Mouse (Mus musculus): ENCODE measurements around the gene Cnst. TPM values are rescaled to one million over a fixed set of nuclear protein-coding genes. Genes with fewer than 3 reads are reported as not detected.

Cnst gene
- polyA plus RNA-seq, 1 experiment from 2014 or later, result 32.9 TPM

- ATAC-seq (ENCODE audit: low read depth), result peak; percentile 28; the same call in 1 of the 2 replicates
- peak overlapping the region; percentile 54 for H3K27ac ChIP-seq (replicated peaks)
- H3K4me3 ChIP-seq, result no peak overlapping the region
- no peak overlapping the region for H3K9ac ChIP-seq
- no peaks in the 10 kb centered on the region for H3K27me3 ChIP-seq
- peaks cover 15% of the 10 kb centered on the region for H3K36me3 ChIP-seq
- peaks cover 34% of the 10 kb centered on the region for H3K4me1 ChIP-seq (replicated peaks)
- H3K4me2 ChIP-seq, result no peak overlapping the region
- 37% methylated on average over 6 of the region's 6 CpGs for WGBS
- H3K9me3 ChIP-seq, result no peaks in the 10 kb centered on the region
These were observed 35.9 kb downstream of the Cnst start for GRCm38 (mm10) chr1:179582021-179582433.

GRCm38 (mm10) chr1:179583090-179583489 lies 36.9 kb downstream of the Cnst start:
- no peak overlapping the region for H3K9ac ChIP-seq
- ATAC-seq (ENCODE audit: low read depth), result no peak
- H3K4me1 ChIP-seq (replicated peaks), result peaks cover 45% of the 10 kb centered on the region
- H3K4me3 ChIP-seq, result no peak overlapping the region
- 93% methylated on average over 3 of the region's 3 CpGs for WGBS
- no peak overlapping the region for H3K4me2 ChIP-seq
- no peaks in the 10 kb centered on the region for H3K9me3 ChIP-seq
- H3K27me3 ChIP-seq, result no peaks in the 10 kb centered on the region
- H3K27ac ChIP-seq (replicated peaks), result no peak overlapping the region
- H3K36me3 ChIP-seq, result peaks cover 15% of the 10 kb centered on the region

- no peak overlapping the region for H3K27ac ChIP-seq (replicated peaks)
- H3K36me3 ChIP-seq, result peaks cover 13% of the 10 kb centered on the region
- peaks cover 48% of the 10 kb centered on the region for H3K4me1 ChIP-seq (replicated peaks)
- no peak for ATAC-seq (ENCODE audit: low read depth)
- H3K4me2 ChIP-seq, result no peak overlapping the region
- no peak overlapping the region for H3K4me3 ChIP-seq
- 90% methylated on average over 4 of the region's 4 CpGs for WGBS
- no peaks in the 10 kb centered on the region for H3K9me3 ChIP-seq
- H3K9ac ChIP-seq, result no peak overlapping the region
- no peaks in the 10 kb centered on the region for H3K27me3 ChIP-seq
These were observed 38.0 kb downstream of the Cnst start for GRCm38 (mm10) chr1:179584220-179584619.

- no peak overlapping the region for H3K4me2 ChIP-seq
- no peak overlapping the region for H3K4me3 ChIP-seq
- H3K4me1 ChIP-seq (replicated peaks), result peaks cover 46% of the 10 kb centered on the region
- H3K27ac ChIP-seq (replicated peaks), result 0 out of 2 replicates have a peak overlapping the region, but pooled peaks have one; percentile 23
- H3K36me3 ChIP-seq, result no peaks in the 10 kb centered on the region
- no peaks in the 10 kb centered on the region for H3K27me3 ChIP-seq
- ATAC-seq (ENCODE audit: low read depth), result no peak
- H3K9ac ChIP-seq, result no peak overlapping the region
- WGBS, result 56% methylated on average over 9 of the region's 9 CpGs
- no peaks in the 10 kb centered on the region for H3K9me3 ChIP-seq
These were observed 39.5 kb downstream of the Cnst start for GRCm38 (mm10) chr1:179585646-179586045.

GRCm38 (mm10) chr1:179586430-179587095 lies 40.4 kb downstream of the Cnst start:
- peak overlapping the region; percentile 9; the same call in 1 of the 2 replicates for H3K9ac ChIP-seq
- H3K9me3 ChIP-seq, result no peaks in the 10 kb centered on the region
- H3K36me3 ChIP-seq, result no peaks in the 10 kb centered on the region
- no peak overlapping the region for H3K27ac ChIP-seq (replicated peaks)
- H3K4me3 ChIP-seq, result no peak overlapping the region
- WGBS, result 16% methylated on average over 3 of the region's 3 CpGs
- peaks cover 37% of the 10 kb centered on the region for H3K4me1 ChIP-seq (replicated peaks)
- H3K27me3 ChIP-seq, result no peaks in the 10 kb centered on the region
- no peak for ATAC-seq (ENCODE audit: low read depth)
- no peak overlapping the region for H3K4me2 ChIP-seq

GRCm38 (mm10) chr1:179588230-179588629 lies 42.1 kb downstream of the Cnst start:
- Histone ChIP-seq H3K9me3 (no peaks in the 10 kb centered on the region), H3K4me1 (replicated peaks) (peaks cover 30% of the 10 kb centered on the region), H3K4me3 (no peak overlapping the region), H3K27me3 (no peaks in the 10 kb centered on the region), H3K9ac (no peak overlapping the region), H3K36me3 (peaks cover 8% of the 10 kb centered on the region), H3K4me2 (no peak overlapping the region), H3K27ac (replicated peaks) (peak overlapping the region; percentile 34)
- 58% methylated on average over 4 of the region's 4 CpGs for WGBS
- ATAC-seq (ENCODE audit: low read depth), result peak; percentile 62; the same call in 1 of the 2 replicates

GRCm38 (mm10) chr1:179591639-179592038 lies 45.5 kb downstream of the Cnst start:
- Histone ChIP-seq H3K9ac (no peak overlapping the region), H3K4me3 (no peak overlapping the region), H3K4me2 (no peak overlapping the region), H3K27ac (replicated peaks) (no peak overlapping the region), H3K4me1 (replicated peaks) (peaks cover 18% of the 10 kb centered on the region), H3K27me3 (no peaks in the 10 kb centered on the region), H3K36me3 (peaks cover 11% of the 10 kb centered on the region), H3K9me3 (no peaks in the 10 kb centered on the region)
- no peak for ATAC-seq (ENCODE audit: low read depth)
- 84% methylated on average over 12 of the region's 12 CpGs for WGBS

DNA sequence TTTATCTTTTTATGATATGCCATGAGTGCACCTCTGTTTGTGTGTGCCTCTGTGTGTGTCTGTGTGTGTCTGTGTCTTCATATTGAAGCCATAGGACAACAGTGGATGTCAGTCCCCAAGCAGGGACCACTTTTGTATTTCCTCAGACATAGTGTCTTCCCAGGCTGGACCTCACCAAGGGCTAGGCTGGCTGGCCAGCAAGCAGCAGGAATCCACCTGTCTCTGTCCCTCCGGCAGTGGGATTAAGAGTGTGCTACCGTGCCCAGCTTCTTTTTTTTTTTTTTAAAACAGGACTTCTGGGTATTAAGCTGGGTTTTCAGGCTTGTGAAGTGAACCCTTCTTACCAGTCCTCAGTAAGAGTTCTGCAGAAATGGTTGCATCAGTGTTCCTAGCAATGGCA lies 46.0 kb downstream of the Cnst start:
- H3K27me3 ChIP-seq, result no peaks in the 10 kb centered on the region
- H3K9me3 ChIP-seq, result no peaks in the 10 kb centered on the region
- H3K9ac ChIP-seq, result no peak overlapping the region
- no peak overlapping the region for H3K4me3 ChIP-seq
- H3K4me2 ChIP-seq, result no peak overlapping the region
- H3K27ac ChIP-seq (replicated peaks), result no peak overlapping the region
- peaks cover 11% of the 10 kb centered on the region for H3K36me3 ChIP-seq
- ATAC-seq (ENCODE audit: low read depth), result no peak
- 87% methylated on average over 2 of the region's 2 CpGs for WGBS
- peaks cover 13% of the 10 kb centered on the region for H3K4me1 ChIP-seq (replicated peaks)

DNA sequence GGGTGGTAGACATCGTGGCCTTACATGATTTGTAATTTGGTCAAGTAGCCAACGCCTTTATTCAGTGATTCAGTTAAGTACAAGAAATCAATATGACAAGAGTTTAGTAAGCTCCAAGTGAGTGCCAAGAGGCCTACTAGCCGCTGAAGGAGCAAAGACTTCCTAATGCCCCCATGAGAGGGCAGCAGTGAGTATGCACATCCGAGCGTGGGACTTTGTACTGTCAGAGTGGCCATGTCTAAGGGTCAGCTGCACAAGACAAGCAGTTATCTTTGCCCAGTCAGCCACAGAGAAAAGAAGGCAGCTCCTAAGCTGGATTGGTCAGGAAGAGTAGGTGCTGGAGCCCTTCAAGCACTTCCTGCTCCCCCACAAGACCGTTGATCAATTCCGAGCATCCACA lies 46.8 kb downstream of the Cnst start:
- ATAC-seq (ENCODE audit: low read depth), result no peak
- no peak overlapping the region for H3K4me2 ChIP-seq
- WGBS, result 74% methylated on average over 7 of the region's 7 CpGs
- H3K27ac ChIP-seq (replicated peaks), result no peak overlapping the region
- H3K4me1 ChIP-seq (replicated peaks), result peaks cover 4% of the 10 kb centered on the region
- no peak overlapping the region for H3K4me3 ChIP-seq
- H3K36me3 ChIP-seq, result peaks cover 11% of the 10 kb centered on the region
- no peaks in the 10 kb centered on the region for H3K9me3 ChIP-seq
- H3K27me3 ChIP-seq, result no peaks in the 10 kb centered on the region
- H3K9ac ChIP-seq, result no peak overlapping the region

GRCm38 (mm10) chr1:179598386-179598785 lies 52.2 kb downstream of the Cnst start:
- no peak overlapping the region for H3K4me2 ChIP-seq
- H3K9ac ChIP-seq, result no peak overlapping the region
- no peak overlapping the region for H3K27ac ChIP-seq (replicated peaks)
- no peaks in the 10 kb centered on the region for H3K27me3 ChIP-seq
- no peak for ATAC-seq (ENCODE audit: low read depth)
- peaks cover 1% of the 10 kb centered on the region; the same call in 1 of the 2 replicates for H3K36me3 ChIP-seq
- H3K4me3 ChIP-seq, result no peak overlapping the region
- no peaks in the 10 kb centered on the region for H3K4me1 ChIP-seq (replicated peaks)
- H3K9me3 ChIP-seq, result no peaks in the 10 kb centered on the region
- 89% methylated on average over 6 of the region's 6 CpGs for WGBS

DNA sequence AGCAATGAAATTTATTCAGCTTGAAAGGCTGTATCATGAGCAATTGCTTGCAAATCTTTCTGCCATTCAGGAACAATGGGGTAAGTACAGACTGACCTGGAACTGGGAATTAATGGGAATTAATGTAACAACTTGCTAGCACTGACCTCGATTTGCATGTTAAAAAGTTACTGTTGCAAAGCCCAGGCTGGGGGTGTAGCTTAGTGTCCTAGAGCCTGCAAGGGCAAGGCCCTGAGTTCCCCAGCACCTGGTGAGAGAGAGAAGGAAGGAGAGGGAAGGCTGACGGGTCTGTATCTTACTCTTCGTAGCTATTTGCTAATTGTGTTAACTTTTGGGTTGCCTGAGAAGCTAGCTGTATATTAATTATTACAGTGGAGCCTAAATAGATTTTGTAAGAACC lies 58.4 kb downstream of the Cnst start:
- no peak overlapping the region for H3K4me3 ChIP-seq
- no peak overlapping the region for H3K9ac ChIP-seq
- no peaks in the 10 kb centered on the region for H3K27me3 ChIP-seq
- 53% methylated on average over 3 of the region's 3 CpGs for WGBS
- H3K4me1 ChIP-seq (replicated peaks), result peaks cover under 1% of the 10 kb centered on the region; the same call in 1 of the 2 replicates
- H3K36me3 ChIP-seq, result peaks cover 21% of the 10 kb centered on the region; the same call in 1 of the 2 replicates
- H3K4me2 ChIP-seq, result no peak overlapping the region
- H3K27ac ChIP-seq (replicated peaks), result no peak overlapping the region
- H3K9me3 ChIP-seq, result no peaks in the 10 kb centered on the region
- no peak for ATAC-seq (ENCODE audit: low read depth)

DNA sequence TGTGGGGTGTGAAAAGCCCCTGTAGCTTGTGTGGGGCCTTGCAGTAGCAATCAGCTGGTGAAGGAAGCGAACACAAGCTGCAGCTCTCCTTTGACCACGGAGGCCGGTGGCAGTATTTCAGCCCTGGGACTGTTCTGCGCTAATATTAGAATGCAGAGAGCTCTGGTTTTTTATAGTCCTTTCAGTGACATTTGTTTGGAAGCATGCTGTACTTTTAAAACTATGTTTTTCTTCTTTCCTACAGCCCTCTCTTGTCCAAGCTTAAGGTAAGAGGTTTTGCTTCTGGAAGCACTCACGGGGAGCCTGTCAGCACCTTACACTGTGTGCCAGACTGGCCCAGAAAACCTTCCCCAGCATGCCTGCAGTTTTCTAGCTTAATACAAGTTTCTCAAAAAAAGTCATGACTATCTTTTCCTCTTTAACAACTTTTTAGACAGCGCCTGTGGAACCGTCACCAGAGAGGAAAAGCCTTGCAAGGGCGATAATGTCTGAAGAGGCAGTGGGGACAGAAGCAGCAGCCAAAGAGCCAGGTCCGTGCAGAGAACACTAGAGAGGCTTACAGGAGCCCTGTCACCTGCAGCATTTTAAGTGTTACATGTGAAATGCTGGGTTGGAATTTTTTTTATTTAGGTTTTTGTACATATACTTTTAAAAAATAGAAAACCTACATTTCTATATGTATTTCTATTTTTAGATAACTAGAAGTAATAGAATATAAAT lies 60.0 kb downstream of the Cnst start:
- no peak for ATAC-seq (ENCODE audit: low read depth)
- H3K36me3 ChIP-seq, result peaks cover 34% of the 10 kb centered on the region
- no peak overlapping the region for H3K27ac ChIP-seq (replicated peaks)
- no peaks in the 10 kb centered on the region for H3K27me3 ChIP-seq
- no peak overlapping the region for H3K4me3 ChIP-seq
- 90% methylated on average over 9 of the region's 9 CpGs for WGBS
- H3K4me1 ChIP-seq (replicated peaks), result peaks cover 13% of the 10 kb centered on the region
- no peak overlapping the region for H3K4me2 ChIP-seq
- no peak overlapping the region for H3K9ac ChIP-seq
- no peaks in the 10 kb centered on the region for H3K9me3 ChIP-seq

Data from neural tube, embryonic 13.5 days (tissue).